Mouse (Mus musculus): Measurements from ENCODE around the gene Thop1.

DNA sequence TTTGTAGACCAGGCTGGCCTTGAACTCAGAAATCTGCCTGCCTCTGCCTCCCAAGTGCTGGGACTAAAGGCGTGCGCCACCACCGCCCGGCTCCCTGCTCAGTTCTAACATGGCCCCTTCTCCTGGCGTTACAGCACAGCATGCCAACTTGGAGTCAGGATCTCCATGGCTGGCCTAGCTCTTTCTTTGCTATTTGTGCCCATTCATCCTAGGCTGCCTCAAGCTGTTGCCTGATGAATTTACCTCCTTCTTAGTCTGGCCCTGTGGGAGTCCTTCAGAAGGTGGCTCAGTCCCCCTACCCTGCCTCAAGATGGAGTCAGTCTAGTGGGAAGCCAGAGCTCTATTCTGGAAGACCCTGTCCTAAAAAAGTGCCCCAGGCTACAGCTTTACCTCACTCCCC lies 43.0 kb upstream of the Thop1 start:
- no peak for TF ChIP-seq CTCF (conservative IDR thresholded peaks at IDR 0.05 in 1 of 2, IDR thresholded peaks at IDR 0.05 in 1 of 2; ENCODE audit: low read depth in 2 of 2, low read length in 2 of 2)
- TF ChIP-seq IRF4 (IDR thresholded peaks at IDR 0.05; ENCODE audit: low read depth, low read length), result no peak
- no peak for TF ChIP-seq POLR2A (IDR thresholded peaks at IDR 0.05; ENCODE audit: low read depth, low read length)
- TF ChIP-seq ZKSCAN1 (IDR thresholded peaks at IDR 0.05; ENCODE audit: borderline replicate concordance, low read depth, low read length), result no peak
- TF ChIP-seq MAX (IDR thresholded peaks at IDR 0.05; ENCODE audit: low read length), result no peak

Data from CH12.LX (cell line).